Mouse (Mus musculus): Measurements from ENCODE around the gene Wapl.

Gene Wapl

DNA sequence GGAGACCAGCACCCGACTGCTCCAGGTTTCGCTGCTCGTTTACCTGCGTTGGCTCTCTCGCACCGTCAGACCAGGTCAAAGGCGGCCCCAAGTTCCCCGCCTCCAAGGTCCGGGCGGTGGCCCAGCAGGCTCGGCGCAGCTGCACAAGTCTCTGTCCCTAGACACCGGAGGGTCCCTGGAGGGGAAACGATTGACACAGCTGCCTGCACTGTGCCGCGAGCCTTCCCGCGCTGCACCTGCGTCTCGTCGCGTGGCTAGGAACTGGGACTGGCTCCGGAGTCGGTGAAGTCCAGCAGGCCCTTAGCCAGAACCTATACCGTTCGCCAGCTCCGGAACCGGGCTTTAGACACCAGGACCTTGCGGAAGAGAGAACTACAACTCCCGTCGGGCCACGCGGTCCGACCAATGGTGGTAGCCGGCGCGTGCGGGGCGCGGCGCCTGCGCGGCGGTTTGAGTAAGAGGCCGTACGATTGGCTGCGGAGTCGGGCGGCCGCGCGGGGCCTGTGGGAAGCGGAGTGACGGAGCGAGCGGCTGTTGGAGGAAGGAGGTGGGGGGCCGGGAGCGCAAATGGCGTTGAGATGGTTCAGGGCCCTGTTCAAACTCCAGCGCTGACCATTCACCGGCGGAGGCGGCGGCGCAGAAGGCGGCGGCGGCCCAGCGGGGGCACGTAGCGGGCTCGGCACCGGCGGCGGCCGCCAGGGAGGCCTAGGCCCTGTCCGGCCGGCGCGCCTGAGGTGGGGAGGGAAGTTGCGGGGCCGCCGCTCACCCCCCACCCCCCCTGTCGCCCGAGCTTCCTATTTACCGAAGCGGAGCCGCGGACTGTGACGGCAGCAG is at the start of gene Wapl:
Gene Wapl (plus strand): TSS at position 534 of the 834 bp plus-strand sequence.
- DNase-seq (ENCODE audit: low spot score in 2 of 2) = peak; percentile 97 to 98

DNA sequence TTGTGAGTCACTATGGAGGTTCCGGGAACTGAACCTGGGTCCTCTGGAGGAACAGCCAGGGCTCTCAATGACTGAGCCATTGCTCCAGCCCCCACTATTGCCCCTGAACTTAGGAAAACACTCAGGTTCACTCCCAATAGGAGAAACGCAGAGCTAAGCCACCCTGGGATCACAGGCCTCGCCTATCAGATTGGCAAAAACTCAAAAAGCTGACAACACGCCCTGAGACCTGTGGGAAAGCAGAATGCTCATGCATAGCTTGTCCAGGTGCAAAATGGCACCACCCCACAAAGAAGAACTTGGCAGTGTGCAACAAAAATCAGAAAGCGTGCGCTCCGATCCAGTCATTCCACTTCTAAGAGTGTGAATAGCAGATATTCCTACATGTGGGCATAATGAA is 46.9 kb upstream of the Wapl start:
- DNase-seq (ENCODE audit: low spot score in 2 of 2) = no peak

DNA sequence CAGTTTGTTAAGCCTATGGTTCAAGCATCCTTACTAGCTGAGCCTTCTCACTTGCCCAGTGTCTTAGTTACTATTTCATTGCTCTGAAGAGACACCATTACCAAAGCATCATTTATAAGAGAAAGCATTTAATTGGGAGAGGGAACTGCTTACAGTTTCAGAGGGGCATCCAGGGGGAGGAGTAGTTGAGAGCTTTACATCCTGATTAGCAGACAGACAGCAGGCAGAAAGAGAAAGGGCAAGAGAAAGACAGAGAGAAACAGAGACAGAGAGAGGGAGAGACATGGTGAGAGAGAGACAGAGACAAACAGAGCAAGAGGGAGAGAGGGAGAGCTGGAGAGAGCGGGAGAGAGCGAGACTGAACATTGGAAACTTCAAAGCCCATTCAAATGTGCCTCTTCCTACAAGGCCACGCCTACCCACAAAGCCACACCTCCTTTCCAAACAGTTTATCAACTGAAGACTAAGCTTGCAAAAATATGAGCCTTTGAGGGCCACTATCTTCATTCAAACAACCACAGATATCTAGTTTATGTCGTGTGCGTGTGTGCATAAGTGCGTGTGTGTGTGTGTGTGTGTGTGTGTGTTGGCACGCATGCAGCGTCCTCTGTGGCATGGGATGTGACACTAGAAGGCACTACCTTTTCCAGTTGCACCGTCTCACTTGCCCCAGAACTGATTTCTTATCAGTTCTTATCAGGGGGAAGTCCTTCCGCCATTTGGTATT is 40.8 kb upstream of the Wapl start:
- DNase-seq (ENCODE audit: low spot score in 2 of 2) = no peak

DNA sequence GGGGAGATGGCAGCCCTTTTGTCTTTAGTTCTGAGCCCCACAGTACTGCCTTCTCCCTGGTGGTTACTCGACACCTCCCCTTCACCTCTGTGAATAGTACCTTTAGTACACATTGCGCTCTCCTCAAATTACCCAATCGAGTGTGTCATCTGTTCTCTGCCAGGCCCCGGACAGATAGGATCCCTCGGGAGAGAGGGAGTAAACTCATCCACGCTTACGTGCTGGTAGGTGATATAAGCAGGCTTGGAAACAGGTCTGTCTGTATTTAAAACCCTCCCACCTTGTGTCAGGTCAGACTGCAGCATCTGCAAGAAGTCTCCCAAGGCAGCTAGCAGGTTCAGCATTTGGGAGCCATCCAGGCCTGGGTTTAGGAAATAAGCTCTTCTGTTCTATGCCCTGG is 38.5 kb upstream of the Wapl start:
- no peak for DNase-seq (ENCODE audit: low spot score in 2 of 2)

DNA sequence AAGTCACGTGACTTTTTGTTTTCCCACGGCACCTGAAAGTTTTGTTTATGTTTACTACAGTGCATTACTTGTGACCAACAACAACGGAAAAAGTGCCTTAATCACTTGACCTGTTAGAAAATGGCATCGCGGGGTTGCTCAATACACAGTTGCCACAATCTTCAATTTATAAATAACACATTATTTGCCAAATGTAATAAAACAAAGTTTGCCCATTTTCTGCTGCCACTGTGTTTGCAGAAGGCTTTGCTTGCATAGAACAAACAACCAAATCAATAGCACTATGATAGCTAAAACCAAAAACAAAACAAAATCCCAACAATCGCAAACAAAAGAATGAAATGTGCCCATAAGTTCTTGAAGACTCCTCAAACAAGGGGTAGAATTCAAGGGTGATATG is 38.0 kb upstream of the Wapl start:
- DNase-seq (ENCODE audit: low spot score in 2 of 2) = no peak

DNA sequence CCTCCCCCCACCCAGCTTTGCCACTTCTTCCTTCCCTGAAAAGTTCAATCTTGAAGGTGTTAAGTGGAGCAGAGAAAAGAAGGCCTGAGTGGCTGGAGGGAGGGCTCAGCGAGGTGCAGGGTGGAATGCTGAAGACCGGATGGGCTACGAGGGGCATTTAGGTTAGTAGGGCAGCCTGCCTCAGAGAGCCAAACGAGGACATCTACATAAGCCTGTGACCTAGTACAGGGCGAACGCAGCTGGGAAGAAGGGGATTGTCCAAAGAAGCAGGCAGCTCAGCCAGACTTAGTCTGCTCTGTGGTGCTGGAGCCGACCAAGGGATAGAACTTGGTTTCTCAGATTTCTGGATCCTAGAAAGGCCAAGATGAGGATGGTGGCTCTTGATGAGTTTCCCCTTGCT is 29.6 kb upstream of the Wapl start:
- no peak for DNase-seq (ENCODE audit: low spot score in 2 of 2)

DNA sequence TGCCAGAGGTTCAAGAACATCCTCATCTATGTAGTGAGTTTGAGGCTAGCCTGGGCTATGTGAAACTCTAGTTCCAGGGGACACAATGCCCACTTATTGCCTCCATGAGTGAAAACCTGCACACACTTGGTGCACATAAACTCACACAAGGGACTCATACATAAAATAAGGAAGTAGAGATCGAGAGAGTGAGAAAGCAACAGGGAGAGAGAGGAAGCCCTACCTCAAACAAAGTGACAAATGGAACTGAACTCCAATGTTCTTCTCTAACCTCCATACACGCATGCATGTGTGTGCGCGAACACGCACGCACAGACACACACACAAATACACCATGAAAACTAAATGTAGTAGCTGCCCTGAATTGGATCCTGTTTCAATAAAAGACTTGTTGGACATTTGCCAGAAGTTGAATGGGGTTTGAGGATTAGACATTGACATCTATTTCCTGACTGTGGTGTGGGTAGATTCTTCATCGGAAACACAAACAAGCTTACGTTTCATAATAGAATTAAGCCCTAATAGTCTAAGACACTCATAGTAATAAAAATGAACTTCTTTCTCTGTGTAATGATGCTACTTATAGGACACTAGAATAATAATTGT is 25.8 kb upstream of the Wapl start:
- no peak for DNase-seq (ENCODE audit: low spot score in 2 of 2)

DNA sequence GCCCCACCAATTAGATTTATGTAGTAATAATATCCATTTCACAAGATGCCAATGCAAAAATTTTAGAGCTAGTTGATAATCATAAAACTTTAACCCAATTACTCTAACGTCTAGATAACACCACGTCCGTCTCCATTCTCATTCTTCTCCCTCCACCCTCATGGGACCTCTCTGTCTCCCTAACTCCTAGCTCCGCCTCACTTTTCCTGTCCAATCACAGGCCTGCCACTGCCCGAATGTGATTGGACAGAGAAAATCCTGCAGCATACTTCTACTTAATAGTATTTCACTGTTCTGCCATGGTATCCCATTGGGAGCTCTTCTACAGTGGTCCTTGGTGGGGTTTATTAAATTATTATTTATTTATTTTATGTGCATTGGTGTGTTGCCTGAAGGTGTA is 16.6 kb upstream of the Wapl start:
- no peak for DNase-seq (ENCODE audit: low spot score in 2 of 2)

DNA sequence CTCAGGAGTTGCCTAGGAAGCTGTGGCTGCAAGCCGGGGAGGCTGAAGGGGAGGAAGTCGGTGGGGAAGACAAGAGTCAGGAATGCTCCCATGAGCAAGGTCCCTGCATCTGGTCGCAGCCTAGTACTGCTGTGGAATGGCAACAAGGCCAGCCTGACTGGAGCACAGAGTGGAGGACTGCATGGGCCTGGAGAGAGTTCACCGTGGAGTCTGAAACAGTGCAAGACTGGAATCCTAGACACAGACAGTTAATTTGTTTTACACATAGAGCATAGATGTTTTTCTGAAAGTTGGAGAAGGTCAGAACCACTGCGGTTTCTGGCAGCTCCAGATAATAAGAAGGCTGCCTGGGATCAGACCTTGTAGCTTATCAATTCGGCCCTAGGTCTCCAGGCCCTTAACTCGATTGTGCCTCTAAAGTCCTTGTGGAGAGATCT is 13.4 kb upstream of the Wapl start:
- no peak for DNase-seq (ENCODE audit: low spot score in 2 of 2)

DNA sequence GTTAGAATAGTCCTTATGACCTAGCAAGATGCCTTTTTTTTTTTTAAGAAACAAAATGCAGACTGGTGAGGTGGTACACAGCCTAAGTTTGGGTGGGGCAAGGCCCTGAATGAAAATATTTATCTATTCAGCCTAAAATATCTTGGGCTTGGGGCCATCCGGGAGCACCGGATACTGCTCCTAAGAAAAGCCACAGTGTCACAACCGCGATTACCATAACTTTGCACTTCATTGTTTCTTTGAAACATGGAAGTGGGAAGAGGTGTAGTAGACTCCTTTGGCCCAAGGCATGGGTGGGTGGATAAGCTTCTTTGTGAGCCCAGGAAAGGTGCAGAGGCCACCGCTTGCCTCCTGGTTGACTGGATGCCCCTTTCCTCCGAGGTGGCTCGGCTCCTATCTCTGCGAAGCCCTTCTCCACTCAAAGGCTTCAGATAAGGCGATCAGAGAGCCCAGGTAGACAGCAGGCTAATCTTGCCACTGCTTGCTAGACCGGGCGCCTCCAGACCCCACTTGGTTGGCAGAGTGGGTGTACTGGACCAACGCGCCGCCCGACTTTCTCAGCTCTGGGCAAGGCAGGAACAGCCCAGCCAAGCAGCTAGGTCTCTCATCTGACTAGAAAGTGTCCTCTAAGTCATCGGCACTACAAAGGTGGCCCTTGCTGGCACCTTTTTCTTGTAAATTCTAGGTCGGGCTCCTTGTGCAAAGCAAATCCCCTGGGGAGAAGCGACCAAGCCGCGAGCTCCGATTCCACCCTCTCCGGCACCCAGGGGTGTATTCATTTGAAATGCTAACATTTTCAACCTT is 12.7 kb upstream of the Wapl start:
- no peak for DNase-seq (ENCODE audit: low spot score in 2 of 2)

DNA sequence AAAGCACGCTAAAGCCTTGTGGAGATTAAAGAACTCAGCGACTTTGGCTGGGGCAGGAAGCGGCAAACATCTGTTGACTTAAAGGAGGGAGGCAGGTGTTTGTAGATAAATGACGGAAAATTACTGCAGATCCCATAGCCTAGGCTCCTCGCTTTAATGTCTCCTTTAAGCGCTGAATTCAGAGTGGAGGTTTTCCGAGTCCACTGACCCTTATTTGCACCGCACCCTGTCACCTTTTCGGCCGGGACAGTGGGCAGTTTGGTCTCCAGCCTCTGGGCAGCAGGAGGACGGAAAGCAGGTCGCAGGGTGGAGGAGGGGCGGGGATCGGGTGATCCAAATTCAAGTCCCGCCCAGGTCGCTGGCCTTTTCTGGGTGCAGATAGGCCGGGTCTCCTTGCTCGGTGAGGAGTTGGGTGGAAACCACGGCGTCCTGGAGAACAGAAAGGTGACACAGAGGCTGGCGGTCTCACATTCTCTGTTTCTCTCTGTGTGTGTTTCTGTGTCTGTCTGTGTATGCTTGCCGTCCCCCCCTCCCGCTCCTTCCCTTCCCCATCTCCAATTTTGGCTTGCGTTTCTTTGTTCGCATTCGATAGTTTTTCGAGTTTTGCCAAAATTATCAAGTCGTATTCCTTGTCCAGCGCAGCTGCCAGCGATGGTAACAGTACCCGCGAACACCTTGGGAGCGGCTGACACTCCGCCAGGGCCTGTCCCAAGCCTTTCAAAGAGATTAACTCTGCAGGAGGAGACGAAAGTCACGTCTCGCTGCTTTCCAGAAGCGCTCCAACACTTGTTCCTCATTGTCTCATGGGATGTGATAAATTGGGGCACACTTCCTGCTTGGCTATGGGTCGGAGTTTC is 11.9 kb upstream of the Wapl start:
- peak; percentile 31 to 57 for DNase-seq (ENCODE audit: low spot score in 2 of 2)

DNA sequence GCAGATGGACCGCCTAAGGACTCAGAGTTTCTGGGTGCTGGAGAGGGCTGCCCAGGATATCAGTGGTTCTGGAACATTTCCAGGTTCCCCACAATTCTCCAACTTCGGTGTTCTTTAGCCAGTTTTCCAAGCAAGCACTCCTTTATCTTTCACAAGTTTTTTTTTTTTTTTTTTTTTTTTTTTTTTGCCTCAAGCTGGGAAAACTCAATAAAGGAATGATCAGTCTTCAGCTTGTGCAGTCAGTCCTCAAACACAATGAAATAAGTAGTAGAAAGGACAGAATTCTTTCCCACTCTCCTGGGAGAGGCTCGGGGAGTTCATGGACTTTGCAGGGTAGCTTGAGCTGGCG is 11.3 kb upstream of the Wapl start:
- no peak for DNase-seq (ENCODE audit: low spot score in 2 of 2)

DNA sequence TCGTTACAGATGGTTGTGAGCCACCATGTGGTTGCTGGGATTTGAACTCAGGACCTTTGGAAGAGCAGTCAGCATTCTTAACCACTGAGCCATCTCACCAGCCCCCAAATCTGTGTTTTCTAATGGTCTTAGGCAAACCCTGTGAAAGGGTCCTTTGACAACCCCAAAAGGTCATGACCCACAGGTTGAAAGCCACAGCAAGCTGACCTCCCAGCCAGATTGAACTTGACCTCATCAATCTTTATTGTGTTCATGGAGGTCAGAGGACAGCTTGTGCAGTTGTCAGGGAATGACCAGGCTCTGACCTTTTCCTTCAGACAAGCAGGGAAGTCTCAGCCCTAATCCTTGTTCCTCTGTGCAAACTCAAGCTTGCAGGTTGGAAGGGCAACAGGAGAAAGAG is 10.3 kb upstream of the Wapl start:
- DNase-seq (ENCODE audit: low spot score in 2 of 2) = no peak

DNA sequence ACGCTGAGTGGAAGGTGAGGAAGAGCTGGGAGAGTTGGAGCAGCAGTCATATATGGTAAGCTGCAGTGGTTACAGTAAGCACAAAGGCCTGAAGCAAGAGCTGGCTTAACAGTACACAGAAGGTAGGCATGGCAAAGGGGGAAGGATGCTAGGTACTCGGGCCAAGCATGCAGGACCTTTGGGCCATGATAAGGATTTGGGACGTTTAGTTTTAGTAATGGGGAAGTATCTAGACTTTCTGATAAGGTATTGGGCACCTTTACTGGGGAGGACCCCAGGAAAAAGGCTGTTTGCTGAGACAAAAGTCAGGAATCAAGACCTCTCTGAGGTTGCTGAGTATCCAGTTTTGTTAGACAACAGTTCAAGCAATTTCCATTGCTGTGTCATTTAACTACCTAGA is 4.6 kb upstream of the Wapl start:
- DNase-seq (ENCODE audit: low spot score in 2 of 2) = no peak

DNA sequence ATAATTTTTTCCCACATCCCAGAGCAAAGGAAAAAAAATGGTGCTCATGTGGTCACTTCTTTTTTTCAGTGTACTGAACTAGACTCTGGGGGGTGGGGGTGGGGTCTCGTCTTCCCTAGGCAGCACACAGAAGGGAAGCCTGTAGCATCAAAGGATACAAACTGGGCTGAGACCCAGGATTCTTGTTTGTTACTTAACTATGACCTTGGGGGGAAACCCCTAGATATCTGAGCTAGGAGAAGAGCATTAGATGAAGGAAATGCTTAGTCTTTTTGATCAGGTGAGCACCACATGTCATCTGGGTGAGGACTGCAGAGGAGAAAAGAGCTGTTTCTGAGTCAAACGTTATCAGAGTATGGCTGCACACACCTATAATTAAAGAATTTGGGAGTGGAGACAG is 3.5 kb upstream of the Wapl start:
- DNase-seq (ENCODE audit: low spot score in 2 of 2) = no peak

DNA sequence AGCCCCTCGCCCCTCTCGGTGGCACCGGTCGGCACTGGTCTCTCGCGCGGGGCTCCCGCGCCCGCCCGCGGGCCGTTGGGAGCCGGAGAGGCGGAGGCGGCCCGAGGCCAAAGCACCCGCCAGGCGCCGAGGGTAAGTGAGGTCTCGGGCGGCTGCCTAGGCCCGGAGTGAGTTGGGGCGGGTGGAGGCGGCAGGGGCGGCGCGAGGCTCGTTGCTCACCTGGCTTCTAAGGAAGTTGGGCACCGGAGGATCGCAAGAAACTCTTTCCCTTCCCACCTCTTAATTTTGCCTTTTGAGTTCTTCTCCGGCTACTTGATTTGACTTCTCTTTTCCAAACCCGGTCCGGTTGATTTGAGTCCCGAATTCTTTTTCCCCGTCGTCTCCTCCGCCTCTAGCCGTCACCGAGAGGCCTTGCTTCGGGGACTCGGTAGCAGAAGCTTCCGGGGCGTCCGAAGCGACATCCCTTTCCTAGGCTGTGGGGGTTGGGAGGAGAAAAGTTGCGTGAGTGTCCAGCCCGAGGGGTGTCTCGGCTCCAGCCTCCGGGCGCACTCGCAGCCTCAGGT is 582 bp downstream of the Wapl start:
- peak; percentile 33 to 39 for DNase-seq (ENCODE audit: low spot score in 2 of 2)

DNA sequence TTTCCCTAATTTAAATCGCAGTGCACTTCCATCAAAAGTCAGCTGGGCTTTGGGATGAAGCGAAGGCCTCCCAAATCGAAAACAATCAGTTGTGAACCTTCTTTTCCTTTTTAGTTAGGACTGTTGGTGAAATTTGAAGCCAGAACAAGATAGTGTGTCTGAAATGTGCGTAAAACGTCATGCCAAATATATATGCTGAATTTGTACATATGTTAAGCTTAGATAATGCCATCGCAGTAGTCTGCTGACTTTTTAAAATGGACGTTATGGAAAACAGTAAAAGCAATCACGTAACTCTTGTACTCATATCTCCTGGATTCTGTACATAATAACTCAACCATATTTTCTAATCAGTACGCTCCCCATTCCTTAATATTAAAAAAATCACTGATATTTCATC is 1.2 kb downstream of the Wapl start:
- no peak for DNase-seq (ENCODE audit: low spot score in 2 of 2)

DNA sequence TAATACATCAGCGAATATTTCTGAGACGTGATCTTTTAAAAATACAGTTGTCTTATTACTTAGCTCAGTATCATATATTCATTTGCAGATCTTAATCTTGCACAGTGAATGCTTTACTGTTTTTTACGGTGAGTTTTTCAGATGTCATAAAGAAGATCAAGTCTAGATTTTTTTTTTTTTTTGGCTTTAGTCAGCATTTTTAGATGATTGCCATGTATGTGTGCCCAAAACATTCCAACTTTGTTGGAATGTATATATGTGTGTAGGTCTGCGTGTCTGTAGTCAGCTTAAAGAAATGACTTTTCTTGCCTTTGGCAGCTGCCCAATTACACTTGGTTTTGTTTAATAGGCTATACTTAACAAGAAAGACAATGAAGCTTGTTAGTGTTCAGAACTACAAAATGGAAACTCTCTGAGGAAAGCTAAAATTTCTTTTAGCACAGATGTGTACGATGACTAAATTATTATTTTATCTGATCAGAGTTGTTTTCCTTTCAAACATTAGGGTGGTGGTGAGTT is 1.7 kb downstream of the Wapl start:
- no peak for DNase-seq (ENCODE audit: low spot score in 2 of 2)

DNA sequence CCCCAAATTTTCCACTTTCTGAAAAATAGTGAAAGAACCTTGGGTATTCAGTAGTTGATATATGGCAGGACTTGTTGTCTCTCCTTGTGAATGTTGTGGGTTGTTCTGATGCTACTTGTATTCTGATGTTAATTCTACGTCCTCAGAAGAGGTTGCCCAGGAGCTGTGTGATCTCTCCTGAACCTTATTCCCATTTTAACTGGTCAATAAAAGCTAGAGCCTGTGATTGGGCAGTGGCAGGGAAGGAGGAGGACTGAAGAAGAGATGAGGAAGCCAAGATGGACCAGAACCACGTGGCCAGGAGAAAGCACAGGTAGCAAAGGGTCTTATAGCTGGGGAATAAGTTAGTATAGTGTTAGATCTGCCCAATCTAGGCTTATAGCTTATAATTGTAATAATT is 7.1 kb downstream of the Wapl start:
- no peak for DNase-seq (ENCODE audit: low spot score in 2 of 2)

DNA sequence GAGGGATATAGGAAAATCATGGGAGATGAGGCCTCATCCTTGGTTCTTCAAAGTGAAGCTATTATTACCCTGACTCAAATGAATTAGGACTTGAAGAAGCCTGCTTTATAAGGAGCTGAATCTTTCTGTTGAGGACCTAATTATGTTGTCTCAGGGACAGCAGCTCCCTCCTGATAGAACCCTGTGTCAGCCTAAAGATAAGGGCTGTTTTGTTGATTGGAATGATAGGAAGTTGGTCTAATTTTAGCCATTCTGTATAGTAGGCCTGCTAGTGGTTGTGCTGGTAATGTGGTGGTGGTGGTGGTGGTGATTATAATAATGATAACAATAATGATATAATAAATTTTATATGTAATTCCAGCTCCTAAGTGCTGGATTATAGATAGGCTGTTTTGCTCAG is 11.3 kb downstream of the Wapl start:
- no peak for DNase-seq (ENCODE audit: low spot score in 2 of 2)

DNA sequence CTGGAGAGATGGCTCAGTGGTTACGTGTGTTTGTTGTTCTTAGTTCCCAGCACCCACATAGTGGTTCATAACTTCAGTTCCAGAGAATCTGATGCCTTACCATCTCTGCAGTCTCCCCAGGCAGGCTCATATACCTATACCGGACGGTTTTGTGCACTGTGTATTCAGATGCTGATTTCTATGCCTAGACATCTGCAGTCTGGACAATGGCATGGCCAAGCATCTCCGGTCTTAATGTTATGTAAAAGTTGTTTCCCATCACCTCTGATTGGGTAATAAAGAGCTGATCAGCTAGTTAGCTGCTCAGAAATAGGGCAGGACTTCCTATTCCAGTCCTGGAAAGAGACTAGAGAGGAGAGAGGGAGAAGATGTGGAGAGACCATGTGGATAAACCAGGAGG is 20.2 kb downstream of the Wapl start:
- no peak for DNase-seq (ENCODE audit: low spot score in 2 of 2)
